Mouse (Mus musculus): Measurements from ENCODE around the gene Tmem132c. TPM values are rescaled to one million over a fixed set of nuclear protein-coding genes. Genes with fewer than 3 reads are reported as not detected.

Tmem132c gene
- polyA plus RNA-seq, 1 experiment from 2014 or later = 3.5 TPM

GRCm38 (mm10) chr5:127378521-127378920, 136.9 kb downstream of the Tmem132c start:
- Histone ChIP-seq H3K9me3 (replicated peaks; ENCODE audit: control insufficient read depth, low read length) (no peaks in the 10 kb centered on the region), H3K4me3 (ENCODE audit: low read depth, low read length) (no peak overlapping the region), H3K4me1 (ENCODE audit: control insufficient read depth, insufficient read depth, low read length) (no peaks in the 10 kb centered on the region), H3K9ac (ENCODE audit: low read depth, low read length) (no peak overlapping the region), H3K27me3 (ENCODE audit: control insufficient read depth, insufficient read depth, low read length) (no peaks in the 10 kb centered on the region), H3K27ac (ENCODE audit: low read depth, low read length) (no peak overlapping the region), H3K4me2 (no peak overlapping the region), H3K36me3 (ENCODE audit: control insufficient read depth, insufficient read depth, low read length) (no peaks in the 10 kb centered on the region)
- 43% methylated on average over 5 of the region's 5 CpGs for WGBS (ENCODE audit: insufficient replicate concordance)
- ATAC-seq (replicated peaks; ENCODE audit: insufficient number of reproducible peaks, low FRiP score, low TSS enrichment) = no peak

GRCm38 (mm10) chr5:127379351-127379750, 137.7 kb downstream of the Tmem132c start:
- H3K4me2 ChIP-seq = no peak overlapping the region
- H3K36me3 ChIP-seq (ENCODE audit: control insufficient read depth, insufficient read depth, low read length) = no peaks in the 10 kb centered on the region
- no peaks in the 10 kb centered on the region for H3K4me1 ChIP-seq (ENCODE audit: control insufficient read depth, insufficient read depth, low read length)
- no peaks in the 10 kb centered on the region for H3K9me3 ChIP-seq (replicated peaks; ENCODE audit: control insufficient read depth, low read length)
- no peaks in the 10 kb centered on the region for H3K27me3 ChIP-seq (ENCODE audit: control insufficient read depth, insufficient read depth, low read length)
- ATAC-seq (replicated peaks; ENCODE audit: insufficient number of reproducible peaks, low FRiP score, low TSS enrichment) = no peak
- no peak overlapping the region for H3K9ac ChIP-seq (ENCODE audit: low read depth, low read length)
- 81% methylated on average over 2 of the region's 2 CpGs for WGBS (ENCODE audit: insufficient replicate concordance)
- no peak overlapping the region for H3K4me3 ChIP-seq (ENCODE audit: low read depth, low read length)
- no peak overlapping the region for H3K27ac ChIP-seq (ENCODE audit: low read depth, low read length)

GRCm38 (mm10) chr5:127381216-127381615, 139.6 kb downstream of the Tmem132c start:
- no peaks in the 10 kb centered on the region for H3K4me1 ChIP-seq (ENCODE audit: control insufficient read depth, insufficient read depth, low read length)
- ATAC-seq (replicated peaks; ENCODE audit: insufficient number of reproducible peaks, low FRiP score, low TSS enrichment) = no peak
- no peaks in the 10 kb centered on the region for H3K36me3 ChIP-seq (ENCODE audit: control insufficient read depth, insufficient read depth, low read length)
- no peak overlapping the region for H3K4me2 ChIP-seq
- no peak overlapping the region for H3K27ac ChIP-seq (ENCODE audit: low read depth, low read length)
- H3K9me3 ChIP-seq (replicated peaks; ENCODE audit: control insufficient read depth, low read length) = 0 out of 2 replicates have a peak, but pooled peaks cover 3% of the 10 kb centered on the region
- H3K27me3 ChIP-seq (ENCODE audit: control insufficient read depth, insufficient read depth, low read length) = no peaks in the 10 kb centered on the region
- 69% methylated on average over 4 of the region's 4 CpGs for WGBS (ENCODE audit: insufficient replicate concordance)
- H3K4me3 ChIP-seq (ENCODE audit: low read depth, low read length) = no peak overlapping the region
- H3K9ac ChIP-seq (ENCODE audit: low read depth, low read length) = no peak overlapping the region

- no peaks in the 10 kb centered on the region for H3K36me3 ChIP-seq (ENCODE audit: control insufficient read depth, insufficient read depth, low read length)
- no peak overlapping the region for H3K27ac ChIP-seq (ENCODE audit: low read depth, low read length)
These were observed 141.0 kb downstream of the Tmem132c start for GRCm38 (mm10) chr5:127382571-127382970.

GRCm38 (mm10) chr5:127391187-127391586, 149.6 kb downstream of the Tmem132c start:
- Histone ChIP-seq H3K27me3 (ENCODE audit: control insufficient read depth, insufficient read depth, low read length) (no peaks in the 10 kb centered on the region), H3K4me3 (ENCODE audit: low read depth, low read length) (no peak overlapping the region), H3K36me3 (ENCODE audit: control insufficient read depth, insufficient read depth, low read length) (no peaks in the 10 kb centered on the region), H3K4me2 (no peak overlapping the region), H3K27ac (ENCODE audit: low read depth, low read length) (no peak overlapping the region), H3K9me3 (replicated peaks; ENCODE audit: control insufficient read depth, low read length) (0 out of 2 replicates have a peak, but pooled peaks cover 2% of the 10 kb centered on the region), H3K9ac (ENCODE audit: low read depth, low read length) (no peak overlapping the region), H3K4me1 (ENCODE audit: control insufficient read depth, insufficient read depth, low read length) (no peaks in the 10 kb centered on the region)
- WGBS (ENCODE audit: insufficient replicate concordance) = 89% methylated on average over 5 of the region's 5 CpGs
- no peak for ATAC-seq (replicated peaks; ENCODE audit: insufficient number of reproducible peaks, low FRiP score, low TSS enrichment)

More at GRCm38 (mm10) chr5:127382571-127382970, 141.0 kb downstream of the Tmem132c start:
- no peak for ATAC-seq (replicated peaks; ENCODE audit: insufficient number of reproducible peaks, low FRiP score, low TSS enrichment)
- Histone ChIP-seq H3K4me1 (ENCODE audit: control insufficient read depth, insufficient read depth, low read length) (no peaks in the 10 kb centered on the region), H3K4me3 (ENCODE audit: low read depth, low read length) (no peak overlapping the region), H3K9ac (ENCODE audit: low read depth, low read length) (no peak overlapping the region), H3K4me2 (no peak overlapping the region), H3K9me3 (replicated peaks; ENCODE audit: control insufficient read depth, low read length) (0 out of 2 replicates have a peak, but pooled peaks cover 3% of the 10 kb centered on the region), H3K27me3 (ENCODE audit: control insufficient read depth, insufficient read depth, low read length) (no peaks in the 10 kb centered on the region)
- WGBS (ENCODE audit: insufficient replicate concordance) = 71% methylated on average over 5 of the region's 5 CpGs

GRCm38 (mm10) chr5:127396889-127397288, 155.3 kb downstream of the Tmem132c start:
- 40% methylated on average over 9 of the region's 9 CpGs for WGBS (ENCODE audit: insufficient replicate concordance)
- no peaks in the 10 kb centered on the region for H3K9me3 ChIP-seq (replicated peaks; ENCODE audit: control insufficient read depth, low read length)

GRCm38 (mm10) chr5:127398010-127398409, 156.4 kb downstream of the Tmem132c start:
- no peak for ATAC-seq (replicated peaks; ENCODE audit: insufficient number of reproducible peaks, low FRiP score, low TSS enrichment)
- Histone ChIP-seq H3K36me3 (ENCODE audit: control insufficient read depth, insufficient read depth, low read length) (no peaks in the 10 kb centered on the region), H3K9me3 (replicated peaks; ENCODE audit: control insufficient read depth, low read length) (no peaks in the 10 kb centered on the region), H3K4me1 (ENCODE audit: control insufficient read depth, insufficient read depth, low read length) (no peaks in the 10 kb centered on the region), H3K9ac (ENCODE audit: low read depth, low read length) (no peak overlapping the region), H3K27ac (ENCODE audit: low read depth, low read length) (no peak overlapping the region), H3K27me3 (ENCODE audit: control insufficient read depth, insufficient read depth, low read length) (no peaks in the 10 kb centered on the region), H3K4me3 (ENCODE audit: low read depth, low read length) (no peak overlapping the region), H3K4me2 (no peak overlapping the region)
- WGBS (ENCODE audit: insufficient replicate concordance) = 19% methylated on average over 7 of the region's 7 CpGs

More at GRCm38 (mm10) chr5:127396889-127397288, 155.3 kb downstream of the Tmem132c start:
- Histone ChIP-seq H3K27me3 (ENCODE audit: control insufficient read depth, insufficient read depth, low read length) (no peaks in the 10 kb centered on the region), H3K4me1 (ENCODE audit: control insufficient read depth, insufficient read depth, low read length) (no peaks in the 10 kb centered on the region), H3K36me3 (ENCODE audit: control insufficient read depth, insufficient read depth, low read length) (no peaks in the 10 kb centered on the region), H3K4me3 (ENCODE audit: low read depth, low read length) (no peak overlapping the region), H3K9ac (ENCODE audit: low read depth, low read length) (no peak overlapping the region), H3K4me2 (no peak overlapping the region), H3K27ac (ENCODE audit: low read depth, low read length) (no peak overlapping the region)
- ATAC-seq (replicated peaks; ENCODE audit: insufficient number of reproducible peaks, low FRiP score, low TSS enrichment) = no peak

GRCm38 (mm10) chr5:127405391-127406000, 163.9 kb downstream of the Tmem132c start:
- Histone ChIP-seq H3K9me3 (replicated peaks; ENCODE audit: control insufficient read depth, low read length) (no peaks in the 10 kb centered on the region), H3K4me2 (no peak overlapping the region), H3K36me3 (ENCODE audit: control insufficient read depth, insufficient read depth, low read length) (no peaks in the 10 kb centered on the region), H3K27ac (ENCODE audit: low read depth, low read length) (peak overlapping the region; percentile 38; the same call in 1 of the 2 replicates), H3K4me3 (ENCODE audit: low read depth, low read length) (no peak overlapping the region), H3K9ac (ENCODE audit: low read depth, low read length) (no peak overlapping the region), H3K4me1 (ENCODE audit: control insufficient read depth, insufficient read depth, low read length) (peaks cover 8% of the 10 kb centered on the region; the same call in 1 of the 2 replicates), H3K27me3 (ENCODE audit: control insufficient read depth, insufficient read depth, low read length) (no peaks in the 10 kb centered on the region)
- WGBS (ENCODE audit: insufficient replicate concordance) = 54% methylated on average over 18 of the region's 18 CpGs
- ATAC-seq (replicated peaks; ENCODE audit: insufficient number of reproducible peaks, low FRiP score, low TSS enrichment) = peak; percentile 49; the same call in 1 of the 2 replicates
